Mouse (Mus musculus) embryonic facial prominence, embryonic 15.5 days (tissue): ENCODE measurements around the gene Lekr1. TPM values are rescaled to one million over a fixed set of nuclear protein-coding genes. Genes with fewer than 3 reads are reported as not detected.

Experiments used
- ATAC-seq: fragments of 200-750 bp; cut with Nextera tagmentation; 2 replicates; pipeline ENCODE4 v1.8.0; 2017; ENCODE audit warnings: low read depth, moderate TSS enrichment; ENCODE audit not compliant: insufficient number of reproducible peaks, low FRiP score, low TSS enrichment
- H3K27ac ChIP-seq: fragments of 300-500 bp; sonication (generic); replicated peaks from 2 replicates; pipeline ENCODE4 v1.5.1; 2015; ENCODE audit warnings: mild to moderate bottlenecking, inconsistent platforms
- H3K27me3 ChIP-seq: fragments of 300-500 bp; sonication (generic); 2 replicates; pipeline ENCODE4 v1.6.1; 2015; ENCODE audit warnings: inconsistent platforms
- H3K36me3 ChIP-seq: fragments of 300-500 bp; sonication (generic); 2 replicates; pipeline ENCODE4 v1.6.1; 2015; ENCODE audit warnings: mild to moderate bottlenecking, inconsistent platforms
- H3K4me1 ChIP-seq: fragments of 300-500 bp; sonication (generic); 2 replicates; pipeline ENCODE4 v1.6.1; 2015; ENCODE audit warnings: inconsistent platforms
- H3K4me2 ChIP-seq: fragments of 300-500 bp; sonication (generic); replicated peaks from 2 replicates; pipeline ENCODE4 v1.6.1; 2015; ENCODE audit warnings: mild to moderate bottlenecking, inconsistent platforms
- H3K4me3 ChIP-seq: fragments of 300-500 bp; sonication (generic); replicated peaks from 2 replicates; pipeline ENCODE4 v1.5.1; 2015; ENCODE audit warnings: mild to moderate bottlenecking, inconsistent platforms
- H3K9ac ChIP-seq: fragments of 300-500 bp; sonication (generic); 2 replicates; pipeline ENCODE4 v1.6.1; 2015; ENCODE audit warnings: inconsistent platforms
- H3K9me3 ChIP-seq: fragments of 300-500 bp; sonication (generic); replicated peaks from 2 replicates; pipeline ENCODE4 v1.6.1; 2016; ENCODE audit warnings: inconsistent platforms
- WGBS: fragments of 180-500 bp; shearing (Covaris S2); methylation state at CpG from one replicate; pipeline ENCODE4 v1.1.7; 2015; 5-methylcytosine and 5-hydroxymethylcytosine counted together
- polyA plus RNA-seq: library from polyadenylated mRNA; unstranded; fragments of >200 nt; fragmentation: Nextera tagmentation; extraction: Ambion mirVana; gene quantifications from 2 replicates; pipeline ENCODE4 v1.2.1, GENCODE M21; 2015

Lekr1 gene
- polyA plus RNA-seq, 1 experiment from 2014 or later: 8.1 TPM

DNA sequence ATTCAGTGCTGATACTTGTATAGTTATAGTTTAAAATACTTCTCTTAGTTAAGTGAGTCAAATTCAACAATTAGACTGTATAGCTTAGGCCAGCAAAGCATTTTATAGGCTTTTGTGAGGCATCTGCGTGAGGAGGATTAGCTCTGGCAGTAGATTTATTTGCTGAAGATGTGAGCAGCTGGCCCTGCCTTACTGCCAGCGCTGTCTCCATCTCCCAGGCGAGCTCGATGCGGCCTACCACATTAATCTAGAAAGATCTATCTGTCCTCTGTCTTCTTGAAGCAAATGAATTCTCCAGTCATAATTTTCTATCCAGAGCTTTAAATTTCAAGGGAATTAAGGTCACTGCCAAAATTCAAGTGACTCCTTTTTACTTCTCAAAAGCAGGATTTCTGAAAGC, 170.4 kb downstream of the Lekr1 start:
- H3K9ac ChIP-seq: no peak overlapping the region
- no peaks in the 10 kb centered on the region for H3K27me3 ChIP-seq
- H3K4me1 ChIP-seq: no peaks in the 10 kb centered on the region
- no peak overlapping the region for H3K4me2 ChIP-seq
- 74% methylated on average over 5 of the region's 5 CpGs for WGBS
- no peaks in the 10 kb centered on the region for H3K9me3 ChIP-seq
- no peak overlapping the region for H3K4me3 ChIP-seq
- no peak for ATAC-seq
- no peak overlapping the region for H3K27ac ChIP-seq
- H3K36me3 ChIP-seq: no peaks in the 10 kb centered on the region

DNA sequence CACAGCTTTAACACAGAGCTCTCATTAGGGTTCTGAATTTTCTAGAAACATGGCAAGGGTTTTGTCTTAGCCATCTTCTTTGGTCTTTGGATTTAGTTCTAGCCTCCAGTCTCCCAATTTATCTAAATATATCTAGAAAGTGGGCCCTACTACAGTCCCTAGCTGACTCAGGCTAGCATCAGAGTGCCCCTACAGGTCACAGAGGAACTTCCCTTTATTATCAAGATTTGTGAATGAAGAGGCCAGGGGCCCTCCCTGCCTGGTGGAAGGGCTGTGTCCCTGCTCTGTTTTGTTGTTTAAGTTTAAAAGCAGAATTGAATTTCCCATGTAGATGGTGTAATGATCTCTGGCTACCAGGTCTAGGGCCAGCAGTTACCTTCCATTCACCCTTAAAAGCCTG, 173.6 kb downstream of the Lekr1 start:
- H3K27ac ChIP-seq: no peak overlapping the region
- H3K9ac ChIP-seq: no peak overlapping the region
- no peaks in the 10 kb centered on the region for H3K36me3 ChIP-seq
- no peaks in the 10 kb centered on the region for H3K4me1 ChIP-seq
- H3K9me3 ChIP-seq: no peaks in the 10 kb centered on the region
- no peaks in the 10 kb centered on the region for H3K27me3 ChIP-seq
- no peak overlapping the region for H3K4me2 ChIP-seq
- no peak for ATAC-seq
- no peak overlapping the region for H3K4me3 ChIP-seq

DNA sequence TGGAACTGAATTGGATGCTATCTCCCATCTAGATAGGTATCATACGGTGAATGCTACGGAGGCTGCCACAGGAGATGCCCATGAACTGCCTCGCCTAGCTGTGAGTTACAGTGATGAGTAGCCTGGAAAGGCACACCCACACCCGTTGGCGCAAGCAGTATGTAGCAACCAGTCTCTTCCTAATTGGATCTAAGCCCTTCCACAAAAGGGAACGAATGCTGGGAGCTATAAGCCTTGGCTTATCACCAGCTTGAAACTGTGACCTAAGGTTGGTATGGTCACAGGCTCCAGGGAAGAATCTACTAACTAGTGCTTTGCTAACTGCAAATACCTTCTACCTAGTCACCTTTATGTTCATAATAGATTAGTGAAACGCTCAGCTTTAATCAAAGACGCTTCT, 175.1 kb downstream of the Lekr1 start:
- ATAC-seq: no peak
- no peak overlapping the region for H3K27ac ChIP-seq
- H3K4me2 ChIP-seq: no peak overlapping the region
- H3K36me3 ChIP-seq: no peaks in the 10 kb centered on the region
- H3K4me1 ChIP-seq: no peaks in the 10 kb centered on the region
- no peak overlapping the region for H3K4me3 ChIP-seq
- no peaks in the 10 kb centered on the region for H3K27me3 ChIP-seq
- H3K9ac ChIP-seq: no peak overlapping the region
- no peaks in the 10 kb centered on the region for H3K9me3 ChIP-seq
- 73% methylated on average over 8 of the region's 8 CpGs for WGBS

DNA sequence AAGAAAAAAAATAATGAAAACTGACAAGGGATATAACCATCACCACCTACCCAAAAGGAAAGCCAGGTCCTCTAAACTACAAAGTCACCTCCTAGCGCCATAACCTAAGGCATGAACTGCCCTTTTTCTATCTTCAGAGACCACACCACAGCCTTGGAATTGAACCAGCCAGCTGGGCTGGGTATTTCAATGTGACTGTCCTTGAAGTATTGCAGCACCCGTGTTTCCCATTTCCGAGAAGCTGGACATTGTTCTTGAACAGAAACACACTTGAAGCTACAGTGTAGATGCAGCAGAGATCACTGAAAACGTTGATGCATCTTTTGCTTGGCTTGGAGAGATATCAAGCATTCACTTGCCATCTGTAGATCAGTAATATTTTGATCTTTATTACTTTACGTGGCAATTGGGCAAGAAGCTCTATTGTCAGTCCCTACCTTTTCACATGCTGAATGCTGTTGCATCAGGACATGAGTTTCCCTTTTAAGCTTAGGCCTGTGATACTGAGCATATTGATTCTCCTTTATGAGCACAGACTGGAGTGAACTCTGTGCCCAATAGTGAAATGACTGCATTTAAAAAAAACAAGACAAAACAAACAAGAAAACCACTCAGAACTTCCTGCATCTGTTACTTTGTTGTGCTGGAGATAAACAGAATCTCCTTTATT, 176.6 kb downstream of the Lekr1 start:
- Histone ChIP-seq H3K9me3 (no peaks in the 10 kb centered on the region), H3K4me3 (no peak overlapping the region), H3K36me3 (no peaks in the 10 kb centered on the region), H3K4me2 (no peak overlapping the region), H3K4me1 (peaks cover 8% of the 10 kb centered on the region), H3K27me3 (no peaks in the 10 kb centered on the region), H3K9ac (no peak overlapping the region), H3K27ac (no peak overlapping the region)
- ATAC-seq: no peak
- WGBS: 80% methylated on average over 5 of the region's 5 CpGs

DNA sequence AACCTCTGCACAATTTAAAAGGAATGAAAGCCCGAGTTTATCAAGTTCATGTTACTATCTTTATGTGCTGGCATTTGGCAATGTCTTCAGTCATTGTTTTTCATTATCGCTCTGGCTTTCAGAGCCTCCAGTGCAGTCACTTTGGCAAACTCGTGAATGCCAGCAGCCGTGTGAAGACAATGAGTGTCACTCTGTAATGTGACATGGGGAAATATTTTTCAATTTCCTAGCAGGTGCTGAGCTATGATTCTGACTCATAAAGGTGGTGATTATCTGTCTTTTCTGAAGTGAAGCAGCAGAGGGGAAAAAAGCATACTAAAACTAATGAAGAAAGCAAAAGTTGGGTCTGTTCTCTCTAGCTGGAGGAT, 177.1 kb downstream of the Lekr1 start:
- Histone ChIP-seq H3K4me1 (peaks cover 8% of the 10 kb centered on the region), H3K36me3 (no peaks in the 10 kb centered on the region), H3K9me3 (no peaks in the 10 kb centered on the region), H3K4me3 (no peak overlapping the region), H3K27ac (no peak overlapping the region), H3K27me3 (no peaks in the 10 kb centered on the region), H3K9ac (no peak overlapping the region), H3K4me2 (no peak overlapping the region)
- WGBS: 53% methylated on average over 4 of the region's 4 CpGs
- no peak for ATAC-seq

DNA sequence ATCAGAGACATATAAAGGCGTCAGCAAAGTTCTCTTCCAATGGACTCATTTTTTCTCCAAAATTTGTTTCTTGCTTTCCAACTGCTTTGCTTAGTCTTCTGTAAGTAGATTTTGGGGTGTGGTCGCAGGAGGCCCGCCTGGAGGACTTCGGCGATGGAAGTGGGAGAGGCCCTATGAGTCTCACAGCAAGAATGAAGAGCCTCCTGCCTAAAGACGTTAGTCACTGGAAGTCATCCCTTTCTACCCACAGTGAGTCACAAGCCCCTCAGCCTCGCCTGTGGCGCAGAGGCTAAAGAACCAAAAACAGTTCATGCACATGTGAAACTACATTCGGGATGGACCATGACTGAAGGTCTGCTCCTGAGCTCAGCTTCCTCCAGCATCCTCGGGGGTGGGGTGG, 178.3 kb downstream of the Lekr1 start:
- H3K9me3 ChIP-seq: no peaks in the 10 kb centered on the region
- H3K36me3 ChIP-seq: no peaks in the 10 kb centered on the region
- ATAC-seq: no peak
- no peaks in the 10 kb centered on the region for H3K27me3 ChIP-seq
- H3K27ac ChIP-seq: no peak overlapping the region
- H3K9ac ChIP-seq: no peak overlapping the region
- 71% methylated on average over 10 of the region's 10 CpGs for WGBS
- peaks cover 8% of the 10 kb centered on the region for H3K4me1 ChIP-seq
- H3K4me2 ChIP-seq: no peak overlapping the region
- no peak overlapping the region for H3K4me3 ChIP-seq

DNA sequence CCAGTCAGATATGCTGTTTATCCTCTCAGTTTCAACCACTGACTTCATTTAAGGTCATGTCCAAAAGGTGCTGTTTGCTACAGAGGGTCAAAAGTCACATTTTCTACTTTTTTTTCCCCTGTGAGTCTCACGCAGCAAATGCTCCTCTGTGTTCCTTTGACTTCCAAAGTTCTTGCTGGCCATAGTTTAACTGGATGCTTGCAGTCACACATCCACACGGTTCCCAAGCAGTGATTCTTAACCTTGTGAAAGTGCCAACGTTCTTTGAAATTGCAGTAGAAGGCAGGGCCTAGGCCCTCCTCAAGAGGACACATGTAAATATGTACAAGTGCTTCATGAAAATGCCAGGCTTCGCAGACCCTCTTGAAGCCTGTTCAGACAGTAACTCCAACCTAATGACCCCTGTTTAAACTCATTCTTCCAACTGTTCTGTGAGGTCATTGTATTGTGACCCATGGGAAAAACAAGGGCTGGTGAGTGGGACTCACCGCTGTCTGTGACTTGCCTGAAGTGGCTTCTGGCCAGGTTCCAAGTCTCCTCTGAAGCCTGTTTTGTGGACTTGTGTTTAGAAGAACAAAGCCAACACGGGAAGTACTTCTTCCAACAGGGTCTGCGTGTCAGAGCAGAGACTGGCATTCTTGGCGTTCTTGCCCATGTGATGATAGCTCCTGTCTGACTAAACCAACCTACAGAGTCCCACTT, 179.0 kb downstream of the Lekr1 start:
- Histone ChIP-seq H3K9ac (no peak overlapping the region), H3K27ac (no peak overlapping the region), H3K4me1 (peaks cover 8% of the 10 kb centered on the region), H3K4me2 (no peak overlapping the region), H3K9me3 (no peaks in the 10 kb centered on the region), H3K27me3 (no peaks in the 10 kb centered on the region), H3K4me3 (no peak overlapping the region), H3K36me3 (no peaks in the 10 kb centered on the region)
- ATAC-seq: no peak
- 66% methylated on average over 8 of the region's 8 CpGs for WGBS

DNA sequence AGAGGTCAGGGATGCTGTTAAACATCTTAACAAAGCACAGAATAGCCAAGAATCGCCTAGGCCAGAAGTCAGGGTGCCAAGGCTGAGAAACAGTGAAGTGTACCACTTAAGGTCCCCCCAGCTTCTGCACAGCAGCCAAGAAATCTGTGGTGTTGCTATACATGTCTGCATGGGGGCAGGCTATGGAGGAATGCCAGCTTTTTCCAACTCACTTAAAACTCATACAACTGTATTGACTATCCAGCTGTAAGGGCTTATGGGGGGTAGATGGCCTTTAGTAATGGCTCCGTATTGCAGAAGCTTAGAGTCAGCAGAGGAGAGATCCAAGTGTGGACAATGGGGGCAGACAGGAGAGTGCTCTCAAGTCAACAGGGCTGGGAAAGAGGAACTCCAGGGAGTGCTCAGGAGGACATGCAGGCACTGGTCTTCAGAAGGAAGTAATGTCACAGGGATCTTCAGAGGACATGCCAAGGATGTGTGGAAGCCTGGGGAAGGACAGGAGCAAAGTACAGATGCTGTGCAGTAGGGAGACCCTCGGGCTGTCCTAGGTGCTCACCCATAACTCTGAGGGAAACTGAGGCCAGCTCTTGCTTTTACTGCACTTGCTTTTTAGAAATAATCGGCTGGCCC, 181.2 kb downstream of the Lekr1 start:
- no peak for ATAC-seq
- no peaks in the 10 kb centered on the region for H3K36me3 ChIP-seq

DNA sequence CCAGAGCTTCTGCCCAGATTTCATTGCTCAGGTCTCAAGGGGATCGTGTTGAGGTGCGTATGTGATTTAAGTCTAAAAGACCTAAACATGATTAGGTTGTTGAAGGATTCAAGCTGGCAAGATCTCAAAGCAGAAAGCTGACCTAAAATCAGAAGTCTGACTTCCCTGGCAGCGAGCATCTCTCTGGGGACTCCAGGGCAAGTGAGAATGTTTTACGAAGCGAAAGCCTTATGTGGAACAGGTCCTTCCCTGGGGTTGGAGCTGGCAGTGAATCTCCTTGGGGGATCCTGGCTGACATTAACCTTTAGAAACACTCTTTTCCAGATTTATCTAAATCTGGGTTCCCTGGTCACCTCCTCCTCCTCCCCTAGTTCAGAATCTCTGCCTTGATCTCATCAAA, 187.7 kb downstream of the Lekr1 start:
- Histone ChIP-seq H3K4me1 (peaks cover 9% of the 10 kb centered on the region), H3K4me2 (no peak overlapping the region), H3K4me3 (no peak overlapping the region), H3K27me3 (no peaks in the 10 kb centered on the region; the same call in 1 of the 2 replicates), H3K9ac (no peak overlapping the region), H3K27ac (no peak overlapping the region), H3K9me3 (no peaks in the 10 kb centered on the region), H3K36me3 (no peaks in the 10 kb centered on the region)
- WGBS: 65% methylated on average over 5 of the region's 5 CpGs
- no peak for ATAC-seq

More for the DNA sequence above, 181.2 kb downstream of the Lekr1 start:
- Histone ChIP-seq H3K9me3 (no peaks in the 10 kb centered on the region), H3K27ac (no peak overlapping the region), H3K4me2 (no peak overlapping the region), H3K4me1 (peaks cover 8% of the 10 kb centered on the region), H3K9ac (no peak overlapping the region), H3K4me3 (no peak overlapping the region), H3K27me3 (no peaks in the 10 kb centered on the region)
- 74% methylated on average over 4 of the region's 4 CpGs for WGBS

DNA sequence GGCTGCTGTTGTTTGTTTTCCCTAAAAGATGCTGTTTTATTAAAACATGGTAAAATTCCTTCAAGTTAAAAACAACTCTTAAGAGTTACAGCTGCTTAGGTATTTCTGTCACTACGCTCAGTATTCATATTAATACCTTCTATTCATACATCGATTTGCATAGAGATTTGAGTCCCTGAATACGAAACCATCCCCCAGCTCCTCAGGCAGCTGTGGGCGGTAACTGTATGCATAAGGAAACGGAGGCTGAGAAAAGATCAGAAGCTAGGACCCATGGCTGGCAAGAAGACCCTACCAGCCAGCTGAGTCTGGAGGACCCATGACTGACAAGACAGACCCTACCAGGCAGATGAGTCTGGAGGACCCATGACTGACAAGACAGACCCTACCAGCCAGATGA, 189.5 kb downstream of the Lekr1 start:
- peaks cover 4% of the 10 kb centered on the region; the same call in 1 of the 2 replicates for H3K27me3 ChIP-seq
- H3K4me1 ChIP-seq: peaks cover 14% of the 10 kb centered on the region
- H3K4me2 ChIP-seq: no peak overlapping the region
- no peak overlapping the region for H3K27ac ChIP-seq
- WGBS: 80% methylated on average over 5 of the region's 5 CpGs
- no peaks in the 10 kb centered on the region for H3K9me3 ChIP-seq
- H3K9ac ChIP-seq: no peak overlapping the region
- H3K36me3 ChIP-seq: no peaks in the 10 kb centered on the region
- no peak overlapping the region for H3K4me3 ChIP-seq
- ATAC-seq: no peak

DNA sequence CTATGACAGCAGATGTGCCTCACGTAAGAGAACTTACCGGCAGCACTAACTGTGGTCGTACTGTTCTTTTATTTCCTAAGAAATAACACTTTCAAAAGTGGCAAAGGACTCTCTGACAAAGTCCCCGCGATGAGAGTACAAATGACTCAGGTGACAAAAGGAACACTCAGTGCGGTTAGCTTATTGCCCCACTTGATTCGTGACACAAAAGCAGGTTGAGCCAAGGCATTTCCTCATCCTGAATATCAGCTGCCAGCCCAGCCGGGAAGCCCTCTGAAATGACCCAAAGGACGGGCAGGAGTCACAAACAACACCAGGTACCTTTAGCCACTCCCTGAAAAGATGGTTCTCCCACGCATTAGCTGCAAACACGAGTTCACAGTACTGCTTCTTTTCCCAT, 192.1 kb downstream of the Lekr1 start:
- 55% methylated on average over 11 of the region's 11 CpGs for WGBS
- no peak for ATAC-seq

More for the DNA sequence above, 192.1 kb downstream of the Lekr1 start:
- H3K27ac ChIP-seq: no peak overlapping the region
- peaks cover 27% of the 10 kb centered on the region for H3K4me1 ChIP-seq
- H3K4me3 ChIP-seq: no peak overlapping the region
- no peak overlapping the region for H3K4me2 ChIP-seq
- no peaks in the 10 kb centered on the region for H3K36me3 ChIP-seq
- H3K9me3 ChIP-seq: no peaks in the 10 kb centered on the region
- H3K27me3 ChIP-seq: peaks cover 11% of the 10 kb centered on the region
- H3K9ac ChIP-seq: no peak overlapping the region
